Mouse (Mus musculus): ENCODE data around the gene Gpatch3.

GRCm38 (mm10) chr4:133613867-133614266, 39.3 kb downstream of the Gpatch3 start:
- TF ChIP-seq CTCF (IDR thresholded peaks at IDR 0.05; ENCODE audit: low read depth, low read length), result no peak
- no peak for TF ChIP-seq POLR2A (IDR thresholded peaks at IDR 0.05; ENCODE audit: extremely low read depth, insufficient read depth, low read length)
